Mouse (Mus musculus) liver, embryonic 14.5 days (tissue): ENCODE measurements around the gene Notch2.

ENCODE experiments used
- CTCF ChIP-seq: IDR thresholded peaks from 2 replicates; pipeline ENCODE4 v1.5.1; 2016; ENCODE audit warnings: antibody characterized with exemption, low read depth, control low read depth
- EP300 ChIP-seq: IDR thresholded peaks from 2 replicates; pipeline ENCODE4 v1.6.1; 2016; ENCODE audit warnings: antibody characterized with exemption, low read depth

GRCm38 (mm10) chr3:98045465-98046148 lies 32.3 kb downstream of the Notch2 start:
- TF ChIP-seq CTCF = no peak
- TF ChIP-seq EP300 = no peak
